Mouse (Mus musculus) c-Kit-positive CD71-positive TER-119-negative erythroid progenitor cells, embryonic 14.5 days (primary cell): ENCODE data around the gene Fam189a1.

Experiments
- DNase-seq: peaks from one replicate; pipeline ENCODE4 v3.0.0-alpha.2; 2013; ENCODE audit warnings: low read depth

Fam189a1 gene

DNA sequence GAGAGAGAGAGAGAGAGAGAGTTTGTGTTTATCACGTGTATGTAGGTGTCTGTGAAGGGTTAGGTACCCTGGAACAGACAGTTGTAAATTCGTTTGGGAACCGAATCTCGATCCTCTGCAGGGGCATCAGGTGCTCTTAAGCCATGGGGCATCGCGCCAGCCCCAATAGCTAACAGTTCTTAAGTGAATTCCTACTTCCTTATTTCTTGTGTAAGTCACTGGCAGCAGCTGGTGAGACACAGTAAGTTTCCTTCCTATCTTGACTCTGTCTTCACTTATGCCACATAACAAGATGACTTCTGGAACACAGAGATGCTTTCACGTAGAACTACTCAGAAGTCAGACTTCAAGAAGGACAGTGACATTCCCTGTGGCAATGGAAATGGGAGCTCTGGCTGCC, 275.0 kb downstream of the Fam189a1 start:
- no peak for DNase-seq

DNA sequence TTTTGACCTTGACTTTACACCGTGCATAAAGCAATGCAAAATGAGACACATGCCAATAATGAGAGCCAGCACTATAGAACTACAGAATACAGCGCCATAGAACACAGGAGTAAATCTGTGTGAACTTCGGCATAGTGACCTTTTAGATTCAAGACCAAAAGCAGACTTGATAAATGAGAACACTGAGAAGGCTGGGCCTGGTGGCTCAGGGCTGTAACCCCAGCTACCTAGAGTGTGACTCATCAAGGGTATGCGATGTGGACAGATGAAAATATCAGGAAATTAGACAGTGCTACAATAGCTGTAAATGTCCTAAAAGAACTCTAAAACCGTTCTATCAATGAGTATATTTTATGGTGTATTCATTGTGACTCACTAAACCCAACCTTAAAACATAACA, 276.0 kb downstream of the Fam189a1 start:
- DNase-seq = no peak

- no peak for DNase-seq
These were observed 281.4 kb downstream of the Fam189a1 start for GRCm38 (mm10) chr7:64874941-64875340.

GRCm38 (mm10) chr7:64873266-64873665, 283.1 kb downstream of the Fam189a1 start:
- DNase-seq = no peak

DNA sequence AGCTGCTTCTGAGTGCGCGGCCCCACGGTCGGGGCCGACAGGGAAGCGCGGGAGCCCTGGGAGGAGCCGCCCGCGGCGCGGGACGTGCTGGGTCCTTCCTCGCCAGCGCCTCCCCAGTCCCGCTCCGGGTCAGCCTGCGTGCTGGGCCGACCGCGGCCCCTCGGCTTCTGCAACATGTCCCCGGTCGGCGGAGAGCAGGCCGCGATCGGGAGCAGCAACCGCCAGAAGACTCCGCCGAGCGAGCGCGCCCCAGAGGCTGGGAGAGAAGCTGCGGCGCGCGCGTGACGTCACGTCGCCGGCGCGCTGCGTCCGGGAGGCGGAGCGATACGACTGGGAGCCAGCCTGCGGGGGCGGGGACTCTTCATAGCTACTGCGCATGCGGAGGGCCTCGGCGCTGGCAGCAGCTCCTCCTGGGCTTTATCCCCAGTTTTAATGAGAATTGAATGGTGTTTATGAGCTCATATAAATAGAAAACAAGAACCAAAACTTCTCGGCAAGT, 283.6 kb downstream of the Fam189a1 start, which contains the start of gene Nsmce3:
Nsmce3 (minus strand) TSS at position 255 of the 499 bp plus-strand sequence.
- peak; percentile 80 for DNase-seq

DNA sequence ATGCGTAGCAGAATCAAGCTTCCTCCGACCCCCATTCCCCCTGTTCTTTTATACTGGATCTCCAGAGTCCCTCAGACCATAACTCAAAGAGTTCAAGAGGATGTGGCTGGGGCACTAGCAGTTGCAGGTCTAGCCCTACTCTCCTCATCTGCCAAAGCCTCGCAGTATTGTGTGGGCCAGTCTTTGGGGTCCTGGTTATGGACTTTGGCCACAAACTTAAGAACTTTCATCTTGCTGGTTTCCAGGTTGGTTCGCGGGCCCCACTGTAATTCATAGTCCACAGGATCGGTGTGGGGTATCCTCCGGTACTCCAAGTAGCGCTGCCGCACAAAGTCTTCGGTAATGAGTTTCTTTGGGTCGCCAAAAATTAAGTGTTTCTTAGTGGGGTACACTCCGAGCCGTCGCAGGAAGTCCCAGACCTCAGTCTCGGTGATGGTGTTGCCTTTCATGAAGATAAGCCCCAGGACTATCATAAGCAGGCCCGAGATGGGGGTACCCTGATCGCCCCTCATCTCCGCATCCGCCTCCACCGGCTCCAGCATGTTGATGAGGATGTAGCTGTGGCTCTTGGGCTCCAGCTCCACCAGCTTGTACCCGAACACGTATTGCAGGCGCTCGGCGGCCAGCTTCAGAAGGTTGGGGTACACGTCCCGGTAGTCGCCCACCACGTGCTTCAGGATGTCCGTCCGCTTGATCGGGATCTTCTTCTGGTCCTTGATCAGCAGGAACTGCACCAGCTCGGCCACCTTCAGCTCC, 284.2 kb downstream of the Fam189a1 start:
- no peak for DNase-seq

GRCm38 (mm10) chr7:64869549-64870065, 286.8 kb downstream of the Fam189a1 start:
- no peak for DNase-seq

GRCm38 (mm10) chr7:64863538-64863937, 292.8 kb downstream of the Fam189a1 start:
- DNase-seq = no peak

DNA sequence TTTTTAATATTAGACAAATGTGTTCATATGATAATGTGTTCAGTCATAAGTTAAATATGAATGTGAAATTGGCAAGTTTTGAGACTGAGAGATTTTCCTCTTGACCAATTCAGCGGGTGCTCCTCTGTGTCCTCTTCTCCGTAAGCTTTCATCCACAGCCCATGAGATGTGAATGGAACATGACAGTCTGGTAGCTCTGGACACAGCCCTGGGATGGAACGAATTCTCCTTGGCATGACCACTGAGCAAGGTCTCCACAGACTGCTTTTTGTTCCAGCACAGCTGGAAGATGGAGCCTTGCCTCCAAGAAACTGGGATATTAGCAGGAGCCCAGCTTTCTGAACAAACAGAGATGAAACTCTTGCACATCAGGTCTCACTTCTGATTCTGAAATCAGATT, 293.4 kb downstream of the Fam189a1 start:
- DNase-seq = no peak

DNA sequence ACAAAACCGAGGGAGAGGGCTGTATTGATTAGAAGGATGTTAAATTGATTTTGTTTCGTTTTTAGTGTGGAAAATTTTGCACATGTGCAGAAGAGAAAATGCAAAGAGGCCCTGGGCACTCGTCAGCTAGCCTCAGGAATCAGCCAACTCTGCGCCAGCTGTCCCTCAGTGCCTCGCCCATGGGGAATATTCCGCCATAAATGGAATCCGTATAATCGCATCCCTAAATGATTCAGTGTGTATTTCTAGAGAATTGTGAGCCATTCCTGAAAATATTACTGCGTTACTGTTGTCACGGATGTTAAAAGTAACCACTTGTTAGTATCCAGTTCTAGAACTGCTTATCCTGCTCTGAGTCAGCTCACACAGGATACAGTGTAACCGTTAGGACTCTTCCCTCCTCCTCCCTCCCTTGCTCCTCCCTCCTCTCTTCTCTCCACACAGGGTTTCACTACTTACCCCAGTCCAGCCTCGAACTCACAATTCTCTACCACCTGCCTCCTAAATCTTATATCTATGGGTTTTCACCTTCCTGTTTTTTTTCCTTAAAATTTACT, 299.8 kb downstream of the Fam189a1 start:
- no peak for DNase-seq

GRCm38 (mm10) chr7:64855976-64856375, 300.4 kb downstream of the Fam189a1 start:
- DNase-seq = no peak

DNA sequence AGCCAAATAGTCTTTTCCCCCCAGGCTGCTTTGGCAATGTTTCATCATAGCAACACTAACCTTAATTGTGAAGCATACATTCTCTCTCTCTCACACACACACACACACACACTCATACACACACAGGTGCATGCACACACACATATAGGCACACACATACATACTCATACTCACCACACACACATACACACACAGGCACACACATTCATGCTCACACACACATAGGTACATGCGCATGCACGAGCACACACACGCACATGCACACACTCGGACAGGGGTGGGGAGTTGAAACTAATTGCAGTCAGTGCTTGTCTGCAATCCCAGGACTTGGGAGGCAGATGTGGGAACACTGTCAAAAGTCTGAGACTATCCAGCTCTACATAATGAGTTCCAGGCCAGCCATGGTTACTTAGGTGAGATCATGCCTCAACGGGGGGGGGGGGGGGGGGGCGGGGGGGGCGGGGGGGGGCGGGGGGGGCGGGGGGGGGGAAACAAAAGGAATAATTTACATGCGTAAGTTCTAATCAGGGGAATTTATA, 300.9 kb downstream of the Fam189a1 start:
- DNase-seq = no peak

DNA sequence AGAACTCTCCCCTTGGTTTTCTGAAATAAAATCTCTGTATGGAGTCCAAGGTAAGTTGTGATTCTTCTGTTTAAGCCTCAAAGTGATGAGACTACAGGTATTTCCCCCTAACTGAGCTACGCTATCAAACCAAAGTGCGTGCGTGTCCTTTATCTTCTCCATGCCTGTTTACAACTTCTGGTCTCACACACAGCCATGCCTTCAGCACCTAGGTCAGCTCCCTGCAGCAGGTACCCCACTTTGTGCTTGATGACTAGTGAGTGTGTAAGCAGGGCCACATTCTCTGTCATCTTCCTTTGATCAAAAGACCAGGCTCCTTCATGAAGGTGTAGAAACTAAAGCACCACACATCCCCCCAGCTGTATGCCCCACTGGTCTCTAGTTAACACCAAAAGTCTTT, 305.6 kb downstream of the Fam189a1 start:
- no peak for DNase-seq

- DNase-seq = no peak
These were observed 308.9 kb downstream of the Fam189a1 start for GRCm38 (mm10) chr7:64847366-64847899.

- DNase-seq = no peak
These were observed 310.3 kb downstream of the Fam189a1 start for GRCm38 (mm10) chr7:64846061-64846460.

- DNase-seq = no peak
These were observed 315.3 kb downstream of the Fam189a1 start for GRCm38 (mm10) chr7:64840946-64841659.

GRCm38 (mm10) chr7:64840576-64840895, 315.8 kb downstream of the Fam189a1 start:
- DNase-seq = no peak

DNA sequence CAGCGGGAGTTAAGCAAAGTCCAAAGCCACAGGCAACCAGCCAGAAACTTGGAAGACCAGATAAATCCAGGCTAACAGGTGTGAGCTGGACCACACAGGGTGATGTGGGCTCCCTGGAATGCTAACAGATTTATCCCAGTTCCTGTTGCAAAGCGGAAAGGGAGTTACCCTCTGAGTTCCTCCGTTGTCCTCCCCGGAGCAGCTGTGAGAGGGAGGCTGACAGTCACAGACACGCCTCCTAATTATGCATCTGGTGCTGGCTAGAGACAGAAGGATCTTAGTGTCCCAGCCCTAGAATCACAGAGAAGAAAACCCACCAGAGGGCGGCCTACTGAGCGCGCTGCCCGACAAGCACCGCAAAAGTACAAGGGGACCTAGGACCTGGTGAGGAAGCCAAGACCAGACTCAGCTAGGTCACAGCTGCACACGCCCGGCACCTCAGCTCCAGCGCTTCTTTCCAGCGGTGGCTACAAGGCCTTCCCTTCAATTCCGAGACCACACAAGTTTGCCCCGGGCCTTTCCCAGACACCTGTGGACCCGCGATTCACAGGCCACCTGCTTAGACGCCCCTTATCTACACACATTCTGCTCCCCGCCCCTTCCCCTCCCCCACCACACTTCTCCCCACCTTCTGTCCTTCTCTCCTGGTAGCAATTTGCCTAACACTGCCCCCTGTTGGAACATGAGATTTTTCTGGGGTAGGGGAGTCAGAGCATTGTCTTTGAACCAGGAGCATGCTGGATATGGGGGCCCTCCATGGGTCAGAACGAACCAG, 316.4 kb downstream of the Fam189a1 start:
- no peak for DNase-seq

GRCm38 (mm10) chr7:64839281-64839680, 317.1 kb downstream of the Fam189a1 start:
- no peak for DNase-seq

DNA sequence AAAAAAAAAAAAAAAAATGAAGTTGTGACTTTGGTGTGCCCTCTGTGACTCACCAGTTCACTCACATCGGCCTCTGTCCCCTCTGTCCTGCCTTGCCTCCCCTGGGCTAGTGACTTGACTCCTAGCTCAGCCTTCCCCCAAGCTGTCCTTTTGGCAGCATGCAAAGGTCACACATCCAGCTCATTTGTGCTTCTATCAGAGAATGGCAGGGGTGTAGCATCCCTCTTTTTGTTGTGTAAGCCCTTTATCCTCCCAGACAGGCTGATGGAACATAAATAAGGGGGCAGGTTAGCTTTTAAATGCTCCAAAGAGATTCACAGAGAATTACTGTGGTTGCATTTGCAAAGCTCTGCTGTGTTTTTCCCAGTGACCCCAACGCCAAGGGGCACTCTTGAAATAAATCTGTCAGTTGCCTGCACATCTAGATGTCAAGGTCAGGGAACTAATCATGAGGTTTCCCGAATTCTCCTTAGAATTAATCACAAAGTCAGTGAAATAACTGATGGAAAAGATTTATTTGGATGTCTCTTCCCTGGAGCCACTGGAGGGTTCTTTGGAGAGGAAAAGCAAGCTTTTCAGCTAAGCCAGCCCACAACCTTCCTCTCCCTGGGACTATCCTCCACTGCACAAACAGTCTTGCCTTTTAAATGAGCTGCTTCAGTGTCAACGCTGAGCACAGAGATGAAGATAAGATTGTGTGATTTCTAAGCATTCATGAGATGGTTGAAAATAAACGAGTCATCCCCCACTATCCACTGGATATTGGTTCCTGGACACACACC, 326.0 kb downstream of the Fam189a1 start:
- DNase-seq = no peak

- no peak for DNase-seq
These were observed 335.3 kb downstream of the Fam189a1 start for GRCm38 (mm10) chr7:64821081-64821480.
